Mouse (Mus musculus) limb, embryonic 13.5 days (tissue): Measurements from ENCODE around the gene Pak4. TPM values are rescaled to one million over a fixed set of nuclear protein-coding genes. Genes with fewer than 3 reads are reported as not detected.

Experiments
- ATAC-seq: fragments of 200-750 bp; cut with Nextera tagmentation; 2 replicates; pipeline ENCODE4 v1.8.0; 2017; ENCODE audit warnings: low read depth, moderate number of reproducible peaks, moderate TSS enrichment; ENCODE audit not compliant: low FRiP score
- H3K27ac ChIP-seq: fragments of 300-500 bp; sonication (generic); 2 replicates; pipeline ENCODE4 v1.5.1; 2015; ENCODE audit warnings: inconsistent platforms, mild to moderate bottlenecking, moderate library complexity
- H3K27me3 ChIP-seq: fragments of 300-500 bp; sonication (generic); 2 replicates; pipeline ENCODE4 v1.6.1; 2015; ENCODE audit warnings: mild to moderate bottlenecking, inconsistent platforms
- H3K36me3 ChIP-seq: fragments of 300-500 bp; sonication (generic); 2 replicates; pipeline ENCODE4 v1.6.1; 2015; ENCODE audit warnings: inconsistent platforms, mild to moderate bottlenecking, moderate library complexity
- H3K4me1 ChIP-seq: fragments of 300-500 bp; sonication (generic); 2 replicates; pipeline ENCODE4 v1.6.1; 2015; ENCODE audit warnings: inconsistent platforms
- H3K4me2 ChIP-seq: fragments of 300-500 bp; sonication (generic); replicated peaks from 2 replicates; pipeline ENCODE4 v1.6.1; 2015; ENCODE audit warnings: inconsistent platforms, mild to moderate bottlenecking, moderate library complexity
- H3K4me3 ChIP-seq: fragments of 300-500 bp; sonication (generic); 2 replicates; pipeline ENCODE4 v1.5.1; 2015; ENCODE audit warnings: moderate library complexity, mild to moderate bottlenecking, inconsistent platforms
- H3K9ac ChIP-seq: fragments of 300-500 bp; sonication (generic); 2 replicates; pipeline ENCODE4 v1.6.1; 2015; ENCODE audit warnings: mild to moderate bottlenecking, inconsistent platforms
- H3K9me3 ChIP-seq: fragments of 300-500 bp; sonication (generic); 2 replicates; pipeline ENCODE4 v1.6.1; 2016; ENCODE audit warnings: inconsistent platforms
- WGBS: fragments of 180-500 bp; shearing (Covaris S2); methylation state at CpG from one replicate; pipeline ENCODE4 v1.1.7; 2015; 5-methylcytosine and 5-hydroxymethylcytosine counted together
- polyA plus RNA-seq: library from polyadenylated mRNA; unstranded; fragments of >200 nt; fragmentation: Nextera tagmentation; extraction: Ambion mirVana; gene quantifications from 2 replicates; pipeline ENCODE4 v1.2.1, GENCODE M21; 2015

Pak4 gene
- polyA plus RNA-seq, 1 experiment from 2014 or later, result 33.2 TPM

DNA sequence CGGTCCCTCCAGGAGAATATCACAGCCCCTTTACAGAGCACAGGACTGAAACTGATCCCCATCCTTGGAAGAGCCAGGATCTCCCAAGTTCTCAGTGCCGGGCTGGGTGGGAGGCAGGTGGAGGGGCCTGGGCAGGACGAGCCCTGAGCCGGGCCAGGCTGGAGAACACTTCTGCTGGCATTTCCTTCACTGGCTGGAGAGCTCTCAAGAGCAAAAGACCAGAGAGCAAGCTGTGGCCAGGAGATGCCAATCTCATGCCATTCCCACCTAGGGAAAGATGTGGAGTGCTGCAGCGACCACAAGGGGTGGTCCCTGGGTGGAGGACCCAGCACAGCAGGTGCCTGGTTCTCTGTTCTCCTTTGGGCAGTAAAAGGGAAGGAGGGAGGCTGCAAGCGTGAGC is 13.0 kb downstream of the Pak4 start:
- Histone ChIP-seq H3K9me3 (no peaks in the 10 kb centered on the region), H3K27me3 (no peaks in the 10 kb centered on the region), H3K36me3 (peaks cover 4% of the 10 kb centered on the region; the same call in 1 of the 2 replicates), H3K27ac (no peak overlapping the region), H3K9ac (peak overlapping the region; percentile 39; the same call in 1 of the 2 replicates), H3K4me2 (no peak overlapping the region), H3K4me1 (peaks cover 58% of the 10 kb centered on the region), H3K4me3 (no peak overlapping the region)
- 72% methylated on average over 6 of the region's 6 CpGs for WGBS
- ATAC-seq, result no peak

GRCm38 (mm10) chr7:28584468-28584867 is 13.5 kb downstream of the Pak4 start:
- Histone ChIP-seq H3K36me3 (peaks cover 8% of the 10 kb centered on the region), H3K27me3 (no peaks in the 10 kb centered on the region), H3K9ac (no peak overlapping the region), H3K4me3 (no peak overlapping the region), H3K4me1 (peaks cover 63% of the 10 kb centered on the region), H3K4me2 (no peak overlapping the region), H3K27ac (no peak overlapping the region), H3K9me3 (no peaks in the 10 kb centered on the region)
- ATAC-seq, result no peak
- WGBS, result 70% methylated on average over 4 of the region's 4 CpGs

GRCm38 (mm10) chr7:28583570-28584344 is 14.2 kb downstream of the Pak4 start:
- no peak overlapping the region for H3K27ac ChIP-seq
- no peak overlapping the region for H3K4me2 ChIP-seq
- peaks cover 61% of the 10 kb centered on the region for H3K4me1 ChIP-seq
- WGBS, result 70% methylated on average over 8 of the region's 8 CpGs
- no peak overlapping the region for H3K4me3 ChIP-seq
- no peak overlapping the region for H3K9ac ChIP-seq
- no peak for ATAC-seq
- H3K27me3 ChIP-seq, result no peaks in the 10 kb centered on the region
- peaks cover 11% of the 10 kb centered on the region for H3K36me3 ChIP-seq
- no peaks in the 10 kb centered on the region for H3K9me3 ChIP-seq

DNA sequence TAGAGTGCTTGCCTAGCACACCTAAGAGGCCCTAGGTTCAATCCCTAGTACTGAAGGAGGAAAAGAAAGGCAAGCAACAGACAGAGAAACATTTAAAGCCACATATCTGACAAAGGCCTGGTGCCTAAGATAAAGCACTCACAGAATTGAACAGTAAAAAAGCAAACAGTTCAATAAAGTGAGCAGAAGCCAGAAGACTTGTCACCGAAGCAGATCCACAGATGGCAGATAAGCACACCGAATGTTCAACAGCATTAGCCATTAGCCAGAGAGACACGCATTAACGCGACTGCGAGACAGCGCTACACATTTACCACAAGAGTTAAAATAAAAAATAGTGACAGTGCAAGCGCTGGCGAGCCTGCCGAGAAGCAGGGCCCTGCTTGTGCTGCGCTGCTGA is 15.1 kb downstream of the Pak4 start:
- no peak overlapping the region for H3K9ac ChIP-seq
- H3K4me1 ChIP-seq, result peaks cover 58% of the 10 kb centered on the region
- no peak overlapping the region for H3K27ac ChIP-seq
- H3K9me3 ChIP-seq, result no peaks in the 10 kb centered on the region
- no peak overlapping the region for H3K4me2 ChIP-seq
- H3K27me3 ChIP-seq, result no peaks in the 10 kb centered on the region
- no peak overlapping the region for H3K4me3 ChIP-seq
- peaks cover 11% of the 10 kb centered on the region for H3K36me3 ChIP-seq
- WGBS, result 86% methylated on average over 11 of the region's 11 CpGs
- no peak for ATAC-seq

- ATAC-seq, result no peak
- H3K27me3 ChIP-seq, result no peaks in the 10 kb centered on the region
Observed at GRCm38 (mm10) chr7:28581721-28582120, 16.3 kb downstream of the Pak4 start.

GRCm38 (mm10) chr7:28579826-28580225 is 18.2 kb downstream of the Pak4 start:
- 74% methylated on average over 5 of the region's 5 CpGs for WGBS
- no peaks in the 10 kb centered on the region for H3K27me3 ChIP-seq
- H3K4me2 ChIP-seq, result no peak overlapping the region
- H3K36me3 ChIP-seq, result peaks cover 11% of the 10 kb centered on the region
- H3K9ac ChIP-seq, result no peak overlapping the region
- no peak overlapping the region for H3K4me3 ChIP-seq
- H3K4me1 ChIP-seq, result peaks cover 57% of the 10 kb centered on the region
- no peak for ATAC-seq
- H3K27ac ChIP-seq, result no peak overlapping the region; the same call in 1 of the 2 replicates
- H3K9me3 ChIP-seq, result no peaks in the 10 kb centered on the region

More at GRCm38 (mm10) chr7:28581721-28582120, 16.3 kb downstream of the Pak4 start:
- Histone ChIP-seq H3K9me3 (no peaks in the 10 kb centered on the region), H3K36me3 (peaks cover 11% of the 10 kb centered on the region), H3K4me1 (peaks cover 58% of the 10 kb centered on the region), H3K27ac (no peak overlapping the region), H3K9ac (no peak overlapping the region), H3K4me2 (no peak overlapping the region), H3K4me3 (no peak overlapping the region)
- 78% methylated on average over 4 of the region's 4 CpGs for WGBS

GRCm38 (mm10) chr7:28578543-28579053 is 19.4 kb downstream of the Pak4 start:
- Histone ChIP-seq H3K4me1 (peaks cover 47% of the 10 kb centered on the region), H3K27ac (no peak overlapping the region), H3K9me3 (no peaks in the 10 kb centered on the region), H3K27me3 (no peaks in the 10 kb centered on the region), H3K36me3 (peaks cover 11% of the 10 kb centered on the region), H3K9ac (no peak overlapping the region), H3K4me2 (no peak overlapping the region), H3K4me3 (no peak overlapping the region)
- WGBS, result 75% methylated on average over 5 of the region's 5 CpGs
- no peak for ATAC-seq

- Histone ChIP-seq H3K4me3 (no peak overlapping the region), H3K9me3 (no peaks in the 10 kb centered on the region), H3K27ac (no peak overlapping the region), H3K4me1 (peaks cover 46% of the 10 kb centered on the region), H3K4me2 (no peak overlapping the region), H3K27me3 (no peaks in the 10 kb centered on the region), H3K9ac (0 out of 2 replicates have a peak overlapping the region, but pooled peaks have one; percentile 9), H3K36me3 (peaks cover 11% of the 10 kb centered on the region)
- ATAC-seq, result no peak
- WGBS, result 72% methylated on average over 9 of the region's 9 CpGs
Observed at GRCm38 (mm10) chr7:28577826-28578542, 20.0 kb downstream of the Pak4 start.

GRCm38 (mm10) chr7:28576271-28576914 is 21.6 kb downstream of the Pak4 start:
- no peak overlapping the region for H3K4me3 ChIP-seq
- ATAC-seq, result 0 out of 2 replicates have a peak, but pooled peaks have one; percentile 37
- no peaks in the 10 kb centered on the region for H3K27me3 ChIP-seq
- WGBS, result 70% methylated on average over 5 of the region's 5 CpGs
- peaks cover 11% of the 10 kb centered on the region for H3K36me3 ChIP-seq
- no peaks in the 10 kb centered on the region for H3K9me3 ChIP-seq
- H3K4me1 ChIP-seq, result peaks cover 53% of the 10 kb centered on the region
- H3K9ac ChIP-seq, result peak overlapping the region; percentile 46; the same call in 1 of the 2 replicates
- peak overlapping the region; percentile 48; the same call in 1 of the 2 replicates for H3K27ac ChIP-seq
- no peak overlapping the region for H3K4me2 ChIP-seq

DNA sequence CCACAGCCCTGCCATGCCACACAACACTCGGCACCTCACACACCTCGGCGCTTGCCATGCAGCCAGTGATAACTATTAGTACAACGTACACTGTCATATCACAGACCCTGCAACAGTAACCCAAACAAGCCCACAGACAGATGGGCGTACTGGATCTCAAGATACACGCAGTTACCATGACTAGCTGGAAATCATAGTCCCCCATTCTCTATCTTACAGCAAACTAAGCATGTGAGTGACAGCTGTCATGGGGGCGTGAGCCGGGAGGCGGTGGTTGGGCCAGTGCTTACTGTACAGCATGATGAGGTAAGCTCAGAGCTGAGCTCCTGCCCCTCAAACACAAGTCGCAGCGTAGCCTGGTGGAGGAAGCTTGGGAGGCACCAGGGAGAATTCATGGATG is 22.4 kb downstream of the Pak4 start:
- no peak overlapping the region for H3K27ac ChIP-seq
- no peaks in the 10 kb centered on the region for H3K27me3 ChIP-seq
- no peak overlapping the region for H3K4me3 ChIP-seq
- H3K9ac ChIP-seq, result no peak overlapping the region
- ATAC-seq, result no peak
- H3K9me3 ChIP-seq, result no peaks in the 10 kb centered on the region
- H3K36me3 ChIP-seq, result peaks cover 7% of the 10 kb centered on the region
- no peak overlapping the region for H3K4me2 ChIP-seq
- peaks cover 61% of the 10 kb centered on the region for H3K4me1 ChIP-seq
- 86% methylated on average over 11 of the region's 11 CpGs for WGBS

DNA sequence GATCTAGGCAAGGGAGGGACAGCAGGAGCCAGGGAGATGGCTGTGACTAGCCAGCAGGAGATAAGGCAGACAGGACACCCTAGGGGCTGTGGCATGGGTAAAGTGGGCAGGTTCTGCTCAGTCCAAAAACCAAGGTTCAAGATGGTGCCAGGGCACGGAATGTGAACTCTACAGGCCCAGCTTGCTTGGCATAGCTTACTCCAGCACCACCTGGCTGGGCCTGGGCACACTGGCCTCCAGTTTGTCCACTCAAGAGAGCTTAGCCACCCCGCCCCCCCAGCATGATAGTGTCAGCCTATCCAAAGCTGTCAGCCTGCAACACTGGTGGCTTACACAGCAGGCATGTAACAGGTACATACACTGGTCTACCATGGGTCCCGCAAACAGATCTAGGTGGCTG is 24.7 kb downstream of the Pak4 start:
- Histone ChIP-seq H3K9me3 (no peaks in the 10 kb centered on the region), H3K4me3 (no peak overlapping the region), H3K9ac (no peak overlapping the region), H3K27me3 (no peaks in the 10 kb centered on the region), H3K4me1 (peaks cover 57% of the 10 kb centered on the region), H3K36me3 (peaks cover 17% of the 10 kb centered on the region), H3K4me2 (no peak overlapping the region), H3K27ac (no peak overlapping the region)
- 93% methylated on average over 3 of the region's 3 CpGs for WGBS
- no peak for ATAC-seq

- H3K27ac ChIP-seq, result no peak overlapping the region
- ATAC-seq, result no peak
- peaks cover 52% of the 10 kb centered on the region for H3K4me1 ChIP-seq
- H3K36me3 ChIP-seq, result peaks cover 22% of the 10 kb centered on the region
- 84% methylated on average over 5 of the region's 5 CpGs for WGBS
- no peak overlapping the region for H3K4me2 ChIP-seq
- H3K9ac ChIP-seq, result no peak overlapping the region
- no peaks in the 10 kb centered on the region for H3K9me3 ChIP-seq
- no peak overlapping the region for H3K4me3 ChIP-seq
- H3K27me3 ChIP-seq, result no peaks in the 10 kb centered on the region
Observed at GRCm38 (mm10) chr7:28572689-28573088, 25.3 kb downstream of the Pak4 start.
